Mouse (Mus musculus): ENCODE measurements around the gene Bicc1. TPM values are rescaled to one million over a fixed set of nuclear protein-coding genes. Genes with fewer than 3 reads are reported as not detected.

Gene Bicc1
- polyA plus RNA-seq, 1 experiment from 2014 or later: 24.2 TPM

GRCm38 (mm10) chr10:71050722-71051333 is 108.7 kb downstream of the Bicc1 start:
- Histone ChIP-seq H3K36me3 (ENCODE audit: control insufficient read depth, insufficient read depth, low read length) (no peaks in the 10 kb centered on the region), H3K9ac (ENCODE audit: low read length) (no peak overlapping the region), H3K9me3 (ENCODE audit: control insufficient read depth, low read length) (no peaks in the 10 kb centered on the region), H3K4me1 (replicated peaks; ENCODE audit: control insufficient read depth, insufficient read depth, low read length) (0 out of 2 replicates have a peak, but pooled peaks cover 7% of the 10 kb centered on the region), H3K4me2 (ENCODE audit: low read length) (no peak overlapping the region), H3K27me3 (replicated peaks; ENCODE audit: control insufficient read depth, insufficient read depth, low read length) (no peaks in the 10 kb centered on the region), H3K27ac (ENCODE audit: low read depth) (no peak overlapping the region), H3K4me3 (ENCODE audit: low read depth, low read length) (no peak overlapping the region)
- WGBS: 79% methylated on average over 10 of the region's 10 CpGs
- no peak for DNase-seq (ENCODE audit: low spot score)
- ATAC-seq (replicated peaks; ENCODE audit: low FRiP score, low TSS enrichment, low read depth): no peak

GRCm38 (mm10) chr10:71049294-71049693 is 110.2 kb downstream of the Bicc1 start:
- Histone ChIP-seq H3K27ac (ENCODE audit: low read depth) (no peak overlapping the region), H3K4me3 (ENCODE audit: low read depth, low read length) (no peak overlapping the region), H3K27me3 (replicated peaks; ENCODE audit: control insufficient read depth, insufficient read depth, low read length) (no peaks in the 10 kb centered on the region), H3K9me3 (ENCODE audit: control insufficient read depth, low read length) (no peaks in the 10 kb centered on the region), H3K36me3 (ENCODE audit: control insufficient read depth, insufficient read depth, low read length) (no peaks in the 10 kb centered on the region), H3K4me2 (ENCODE audit: low read length) (no peak overlapping the region), H3K4me1 (replicated peaks; ENCODE audit: control insufficient read depth, insufficient read depth, low read length) (0 out of 2 replicates have a peak, but pooled peaks cover 7% of the 10 kb centered on the region), H3K9ac (ENCODE audit: low read length) (no peak overlapping the region)
- 78% methylated on average over 17 of the region's 17 CpGs for WGBS
- ATAC-seq (replicated peaks; ENCODE audit: low FRiP score, low TSS enrichment, low read depth): no peak
- no peak for DNase-seq (ENCODE audit: low spot score)

GRCm38 (mm10) chr10:71044410-71044809 is 115.1 kb downstream of the Bicc1 start:
- ATAC-seq (replicated peaks; ENCODE audit: low FRiP score, low TSS enrichment, low read depth): no peak
- Histone ChIP-seq H3K4me2 (ENCODE audit: low read length) (no peak overlapping the region), H3K4me3 (ENCODE audit: low read depth, low read length) (no peak overlapping the region), H3K36me3 (ENCODE audit: control insufficient read depth, insufficient read depth, low read length) (no peaks in the 10 kb centered on the region), H3K9ac (ENCODE audit: low read length) (no peak overlapping the region), H3K27ac (ENCODE audit: low read depth) (no peak overlapping the region), H3K4me1 (replicated peaks; ENCODE audit: control insufficient read depth, insufficient read depth, low read length) (no peaks in the 10 kb centered on the region), H3K9me3 (ENCODE audit: control insufficient read depth, low read length) (no peaks in the 10 kb centered on the region), H3K27me3 (replicated peaks; ENCODE audit: control insufficient read depth, insufficient read depth, low read length) (no peaks in the 10 kb centered on the region)
- 100% methylated on average over 1 of the region's 1 CpGs for whole genome bisulfite sequencing
- no peak for DNase-seq (ENCODE audit: low spot score)

GRCm38 (mm10) chr10:71041874-71042273 is 117.6 kb downstream of the Bicc1 start:
- DNase-seq (ENCODE audit: low spot score) (no peak), ATAC-seq (replicated peaks; ENCODE audit: low FRiP score, low TSS enrichment, low read depth) (no peak)
- Histone ChIP-seq H3K9ac (ENCODE audit: low read length) (no peak overlapping the region), H3K27ac (ENCODE audit: low read depth) (no peak overlapping the region), H3K9me3 (ENCODE audit: control insufficient read depth, low read length) (no peaks in the 10 kb centered on the region), H3K4me3 (ENCODE audit: low read depth, low read length) (no peak overlapping the region), H3K36me3 (ENCODE audit: control insufficient read depth, insufficient read depth, low read length) (no peaks in the 10 kb centered on the region), H3K4me2 (ENCODE audit: low read length) (no peak overlapping the region), H3K27me3 (replicated peaks; ENCODE audit: control insufficient read depth, insufficient read depth, low read length) (no peaks in the 10 kb centered on the region), H3K4me1 (replicated peaks; ENCODE audit: control insufficient read depth, insufficient read depth, low read length) (no peaks in the 10 kb centered on the region; the same call in 1 of the 2 replicates)
- 55% methylated on average over 4 of the region's 4 CpGs for WGBS

GRCm38 (mm10) chr10:71036484-71036883 is 123.0 kb downstream of the Bicc1 start:
- Histone ChIP-seq H3K27me3 (replicated peaks; ENCODE audit: control insufficient read depth, insufficient read depth, low read length) (no peaks in the 10 kb centered on the region), H3K36me3 (ENCODE audit: control insufficient read depth, insufficient read depth, low read length) (no peaks in the 10 kb centered on the region), H3K27ac (ENCODE audit: low read depth) (no peak overlapping the region), H3K9me3 (ENCODE audit: control insufficient read depth, low read length) (no peaks in the 10 kb centered on the region), H3K4me3 (ENCODE audit: low read depth, low read length) (no peak overlapping the region), H3K9ac (ENCODE audit: low read length) (no peak overlapping the region), H3K4me1 (replicated peaks; ENCODE audit: control insufficient read depth, insufficient read depth, low read length) (no peaks in the 10 kb centered on the region; the same call in 1 of the 2 replicates), H3K4me2 (ENCODE audit: low read length) (no peak overlapping the region)
- no peak for ATAC-seq (replicated peaks; ENCODE audit: low FRiP score, low TSS enrichment, low read depth)
- no peak for DNase-seq (ENCODE audit: low spot score)
- 86% methylated on average over 7 of the region's 7 CpGs for WGBS

GRCm38 (mm10) chr10:71028996-71029395 is 130.5 kb downstream of the Bicc1 start:
- no peak overlapping the region for H3K27ac ChIP-seq (ENCODE audit: low read depth)
- H3K9ac ChIP-seq (ENCODE audit: low read length): no peak overlapping the region
- no peaks in the 10 kb centered on the region for H3K9me3 ChIP-seq (ENCODE audit: control insufficient read depth, low read length)
- H3K4me2 ChIP-seq (ENCODE audit: low read length): no peak overlapping the region
- H3K4me3 ChIP-seq (ENCODE audit: low read depth, low read length): no peak overlapping the region
- WGBS: 83% methylated on average over 4 of the region's 4 CpGs
- H3K27me3 ChIP-seq (replicated peaks; ENCODE audit: control insufficient read depth, insufficient read depth, low read length): no peaks in the 10 kb centered on the region
- H3K4me1 ChIP-seq (replicated peaks; ENCODE audit: control insufficient read depth, insufficient read depth, low read length): peaks cover 11% of the 10 kb centered on the region; the same call in 1 of the 2 replicates
- ATAC-seq (replicated peaks; ENCODE audit: low FRiP score, low TSS enrichment, low read depth) (no peak), DNase-seq (ENCODE audit: low spot score) (no peak)
- no peaks in the 10 kb centered on the region for H3K36me3 ChIP-seq (ENCODE audit: control insufficient read depth, insufficient read depth, low read length)

- H3K27me3 ChIP-seq (replicated peaks; ENCODE audit: control insufficient read depth, insufficient read depth, low read length): no peaks in the 10 kb centered on the region
- H3K9ac ChIP-seq (ENCODE audit: low read length): no peak overlapping the region
- H3K4me2 ChIP-seq (ENCODE audit: low read length): no peak overlapping the region
- no peak overlapping the region for H3K4me3 ChIP-seq (ENCODE audit: low read depth, low read length)
- ATAC-seq (replicated peaks; ENCODE audit: low FRiP score, low TSS enrichment, low read depth): no peak
- no peaks in the 10 kb centered on the region for H3K36me3 ChIP-seq (ENCODE audit: control insufficient read depth, insufficient read depth, low read length)
- 65% methylated on average over 14 of the region's 14 CpGs for WGBS
- H3K27ac ChIP-seq (ENCODE audit: low read depth): 0 out of 2 replicates have a peak overlapping the region, but pooled peaks have one; percentile 3
- DNase-seq (ENCODE audit: low spot score): no peak
- no peaks in the 10 kb centered on the region for H3K9me3 ChIP-seq (ENCODE audit: control insufficient read depth, low read length)
- peaks cover 18% of the 10 kb centered on the region; the same call in 1 of the 2 replicates for H3K4me1 ChIP-seq (replicated peaks; ENCODE audit: control insufficient read depth, insufficient read depth, low read length)
Observed at GRCm38 (mm10) chr10:71028066-71028844, 131.2 kb downstream of the Bicc1 start.

- 36% methylated on average over 18 of the region's 18 CpGs for WGBS
- peak overlapping the region; percentile 33 for H3K4me2 ChIP-seq (ENCODE audit: low read length)
- H3K36me3 ChIP-seq (ENCODE audit: control insufficient read depth, insufficient read depth, low read length): no peaks in the 10 kb centered on the region
- no peak for ATAC-seq (replicated peaks; ENCODE audit: low FRiP score, low TSS enrichment, low read depth)
- no peaks in the 10 kb centered on the region for H3K9me3 ChIP-seq (ENCODE audit: control insufficient read depth, low read length)
- no peak overlapping the region for H3K4me3 ChIP-seq (ENCODE audit: low read depth, low read length)
- H3K9ac ChIP-seq (ENCODE audit: low read length): no peak overlapping the region
- H3K27ac ChIP-seq (ENCODE audit: low read depth): peak overlapping the region; percentile 79
- DNase-seq (ENCODE audit: low spot score): no peak
- H3K4me1 ChIP-seq (replicated peaks; ENCODE audit: control insufficient read depth, insufficient read depth, low read length): peaks cover 18% of the 10 kb centered on the region; the same call in 1 of the 2 replicates
- no peaks in the 10 kb centered on the region for H3K27me3 ChIP-seq (replicated peaks; ENCODE audit: control insufficient read depth, insufficient read depth, low read length)
Observed at GRCm38 (mm10) chr10:71025131-71025894, 134.2 kb downstream of the Bicc1 start.
